Mouse (Mus musculus) heart, postnatal 36 days (tissue): ENCODE measurements around the gene Guca2a. TPM values are rescaled to one million over a fixed set of nuclear protein-coding genes. Genes with fewer than 3 reads are reported as not detected.
"Not testable (repeated sequence)": the region's sequence is repeated elsewhere in the genome, so short reads cannot be mapped to it uniquely, and the experiment has no call there.

ENCODE experiments used
- DNase-seq, 2 experiments: peaks; one replicate each; pipeline ENCODE4 v3.0.0; 2021 to 2022
- intact Hi-C: fragments of 180-260 bp; cut with DNase I; formaldehyde crosslinking; loops from one replicate; pipeline ENCODE4 v1.15.1; 2025
- total RNA-seq, 2 experiments: library from RNA; stranded (reverse); gene quantifications; 2 replicates each; pipeline ENCODE4 v1.2.3; 2021

Guca2a gene
- not detected for total RNA-seq

DNA sequence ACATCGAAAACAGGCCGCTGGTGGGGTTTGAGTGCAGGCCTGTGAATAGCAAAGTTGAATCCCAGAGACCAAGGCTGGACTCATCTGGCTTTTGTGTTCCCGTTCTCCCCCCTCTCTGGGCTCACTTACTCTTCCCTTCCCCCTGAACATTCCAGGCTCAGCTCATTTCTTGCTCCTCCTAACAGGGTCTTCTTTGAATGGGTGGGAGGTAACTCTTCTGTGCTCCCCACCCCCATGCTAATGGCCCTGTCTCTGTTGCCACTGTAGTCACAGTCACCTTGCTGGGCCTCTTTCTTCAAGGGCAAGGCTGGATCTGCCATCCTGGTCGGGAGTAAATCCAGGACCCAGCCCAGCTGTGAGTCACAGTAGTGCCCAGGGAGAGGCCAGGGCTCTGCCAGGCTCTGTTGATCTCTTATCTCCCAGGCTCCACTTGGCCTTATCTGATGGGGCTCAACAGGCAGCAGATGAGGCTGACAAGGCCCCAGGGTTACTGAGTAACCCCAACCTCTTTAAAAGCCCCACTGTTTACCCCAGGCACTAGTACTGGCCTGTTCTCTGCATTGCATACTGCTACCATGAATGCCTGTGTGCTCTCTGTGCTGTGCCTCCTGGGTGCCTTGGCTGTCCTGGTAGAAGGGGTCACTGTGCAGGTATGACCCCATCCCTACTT lies at the start of gene Guca2a:
Guca2a (plus strand) TSS at position 529 of the 670 bp plus-strand sequence.
- no peak for DNase-seq
- intact Hi-C loops = no loop called here

GRCm38 (mm10) chr4:119588037-119588436 lies 49.5 kb upstream of the Guca2a start:
- DNase-seq = no peak
- intact Hi-C loops = no loop called here

DNA sequence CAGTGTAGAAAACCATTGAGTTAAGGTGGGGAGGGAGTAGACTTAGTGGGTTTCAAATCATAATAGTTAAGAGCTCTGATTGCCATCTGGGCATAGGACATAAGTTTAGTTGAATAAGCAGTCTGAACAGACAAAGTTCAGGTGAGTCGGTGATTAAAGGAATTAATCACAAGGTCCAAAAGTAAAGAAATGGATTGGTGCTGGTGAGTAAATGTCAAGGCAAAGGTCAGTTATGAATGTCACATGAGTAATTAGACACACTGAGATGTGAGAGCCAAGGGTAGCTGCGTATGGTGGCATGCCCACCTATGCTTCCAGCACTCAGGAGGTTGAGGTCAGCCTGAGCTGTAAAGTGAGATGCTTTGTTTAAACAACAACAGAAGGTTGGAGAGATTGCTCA lies 48.1 kb upstream of the Guca2a start:
- intact Hi-C loops = no loop called here
- no peak for DNase-seq

DNA sequence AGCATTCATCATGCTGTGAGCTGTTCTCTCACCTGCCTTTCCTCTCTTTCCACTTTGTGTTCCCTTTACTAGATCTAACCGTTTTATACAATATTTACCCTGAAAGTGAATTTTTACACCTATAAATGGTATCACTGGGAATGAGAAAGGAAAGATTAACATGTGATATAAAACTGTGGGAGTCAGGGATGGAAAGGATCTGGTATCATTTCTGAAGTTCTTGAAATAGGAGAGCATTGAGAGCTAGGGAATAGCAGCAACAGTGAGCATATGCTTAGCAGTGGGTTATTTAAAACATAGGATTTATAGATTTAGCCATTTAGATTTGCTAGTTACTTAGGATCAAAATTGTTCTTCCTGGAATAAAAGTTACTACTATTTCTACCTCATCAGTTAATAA lies 47.5 kb upstream of the Guca2a start:
- intact Hi-C loops = no loop called here
- DNase-seq = no peak

DNA sequence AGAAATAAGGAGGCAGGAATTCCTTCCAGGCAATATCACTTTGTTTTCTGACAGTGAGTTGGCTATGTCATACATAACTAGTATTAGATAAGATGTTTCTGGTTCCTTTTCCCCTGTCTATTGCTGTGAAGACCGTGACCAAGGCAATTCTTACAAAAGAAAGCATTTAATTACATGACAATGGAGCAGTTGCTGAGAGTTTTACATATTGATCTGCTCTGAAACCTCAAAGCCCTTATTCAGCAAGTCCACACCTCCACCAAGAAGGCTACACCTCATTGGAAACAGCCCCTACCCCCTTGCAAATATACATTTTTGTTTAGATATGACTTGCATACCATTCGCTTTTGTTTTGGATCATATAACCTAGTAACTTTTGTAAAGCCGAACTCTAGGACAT lies 45.0 kb upstream of the Guca2a start:
- intact Hi-C loops = no loop called here
- DNase-seq = no peak

GRCm38 (mm10) chr4:119594331-119594730 lies 43.2 kb upstream of the Guca2a start:
- intact Hi-C loops = no loop called here
- no peak for DNase-seq

DNA sequence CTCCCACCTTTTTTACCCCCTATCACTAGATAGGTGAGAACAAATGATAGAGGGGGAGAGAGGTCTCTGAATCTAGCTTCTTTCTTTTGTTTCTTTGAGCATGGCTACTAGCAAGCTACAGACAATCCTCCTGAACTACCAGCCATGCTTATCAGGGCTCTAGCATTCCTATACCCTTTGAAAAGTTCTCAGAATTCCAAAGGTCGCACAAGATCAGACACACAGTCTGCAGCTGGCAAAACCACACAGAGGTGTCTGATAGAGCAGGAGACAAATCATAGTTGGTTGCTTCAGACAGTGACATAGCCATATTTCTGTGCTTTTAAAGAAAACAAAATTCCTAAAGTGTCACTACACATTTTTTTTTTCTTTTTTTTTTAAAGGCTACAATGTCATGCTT lies 37.9 kb upstream of the Guca2a start:
- intact Hi-C loops = no loop called here
- no peak for DNase-seq

GRCm38 (mm10) chr4:119609488-119609887 lies 28.0 kb upstream of the Guca2a start:
- intact Hi-C loops = no loop called here
- no peak for DNase-seq

- no peak for DNase-seq
- intact Hi-C loops = no loop called here
Measured at GRCm38 (mm10) chr4:119614078-119614477, 23.4 kb upstream of the Guca2a start.

DNA sequence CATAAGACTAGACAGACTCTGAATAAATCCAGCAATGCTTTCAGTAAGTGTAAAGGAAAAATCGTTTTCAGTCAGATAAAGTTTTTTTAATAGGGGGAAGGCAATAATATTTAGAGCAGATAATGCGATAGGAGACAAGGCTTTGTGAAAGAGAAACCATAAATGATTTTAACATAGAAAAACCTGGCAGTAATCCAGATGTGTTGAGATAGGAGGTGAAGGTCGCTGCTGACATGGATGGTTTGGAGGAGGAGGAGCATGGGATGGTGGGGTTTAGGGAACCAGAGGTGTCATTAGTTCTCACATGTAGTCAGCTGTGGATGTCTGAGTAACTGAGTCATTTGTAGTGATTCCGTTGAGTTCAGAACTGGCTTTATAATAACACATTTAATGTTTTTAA lies 22.8 kb upstream of the Guca2a start:
- DNase-seq = no peak
- intact Hi-C loops = no loop called here

DNA sequence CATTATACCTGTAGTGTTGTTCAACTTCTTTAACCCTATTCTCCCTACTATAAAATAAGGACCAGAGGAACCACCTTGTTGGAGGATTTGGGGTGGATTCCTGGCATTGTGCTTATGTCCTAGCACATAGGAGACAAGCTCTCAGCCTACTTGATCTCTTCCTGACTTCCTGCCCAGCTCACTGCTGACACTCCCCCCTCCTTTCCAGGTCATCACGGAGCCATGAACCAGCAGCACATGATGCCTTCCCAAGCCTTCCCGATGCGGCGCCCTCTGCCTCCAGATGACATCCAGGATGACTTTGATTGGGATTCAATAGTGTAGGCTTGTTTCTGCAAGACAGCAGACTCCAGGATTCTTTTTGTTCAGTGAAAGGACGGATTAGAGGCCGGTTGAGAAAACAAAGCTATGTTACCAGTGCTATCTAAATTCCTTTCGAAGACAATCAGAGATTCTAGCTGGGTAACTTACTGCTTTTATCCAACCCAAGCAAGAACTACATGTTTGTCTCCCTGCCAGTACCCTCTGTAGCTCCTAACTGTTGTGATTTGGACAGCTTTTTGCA lies 11.3 kb upstream of the Guca2a start:
- intact Hi-C loops = loop anchor here (5.0 kb wide), 2 partner anchors 194 to 379 kb away; no protein-coding TSS in a partner anchor
- DNase-seq = no peak

GRCm38 (mm10) chr4:119626876-119627275 lies 10.6 kb upstream of the Guca2a start:
- no peak for DNase-seq
- intact Hi-C loops = loop anchor here (5.0 kb wide), 2 partner anchors 195 to 380 kb away; no protein-coding TSS in a partner anchor

GRCm38 (mm10) chr4:119627317-119627716 lies 10.2 kb upstream of the Guca2a start:
- intact Hi-C loops = loop anchor here (5.0 kb wide), 2 partner anchors 195 to 380 kb away; no protein-coding TSS in a partner anchor
- no peak for DNase-seq

GRCm38 (mm10) chr4:119628363-119628762 lies 9.1 kb upstream of the Guca2a start:
- intact Hi-C loops = loop anchor here (5.0 kb wide), 2 partner anchors 196 to 381 kb away; no protein-coding TSS in a partner anchor
- not testable (repeated sequence) for DNase-seq

GRCm38 (mm10) chr4:119631115-119631919 lies 6.2 kb upstream of the Guca2a start:
- intact Hi-C loops = loop anchor here (1.0 to 5.0 kb wide), 2 partner anchors 36 to 176 kb away; no protein-coding TSS in a partner anchor
- peak; percentile 33 to 46 for DNase-seq

DNA sequence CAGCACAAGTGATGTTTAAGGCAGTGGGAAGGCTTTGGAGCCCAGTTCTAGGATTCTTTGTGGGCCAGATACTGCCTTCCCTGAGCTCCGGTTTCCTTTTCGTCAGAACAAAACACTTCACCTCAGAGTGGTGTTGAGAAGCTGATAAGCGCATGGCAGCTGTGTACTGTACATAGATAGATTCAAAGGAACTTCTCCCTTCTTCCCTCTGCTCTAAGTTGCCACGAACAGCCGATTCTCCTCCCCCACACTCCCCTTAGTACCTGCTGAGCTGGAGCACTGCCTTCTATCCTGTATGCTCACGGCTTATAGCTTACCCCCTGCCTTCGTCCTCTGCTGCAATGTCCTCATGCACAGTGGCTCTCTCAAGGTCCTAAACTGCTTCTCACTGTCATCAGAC lies 4.8 kb upstream of the Guca2a start:
- intact Hi-C loops = loop anchor here (5.0 kb wide), 1 partner anchor 175 kb away; no protein-coding TSS in a partner anchor
- no peak for DNase-seq

- DNase-seq = no peak
Measured at GRCm38 (mm10) chr4:119633342-119633741, 4.2 kb upstream of the Guca2a start.

DNA sequence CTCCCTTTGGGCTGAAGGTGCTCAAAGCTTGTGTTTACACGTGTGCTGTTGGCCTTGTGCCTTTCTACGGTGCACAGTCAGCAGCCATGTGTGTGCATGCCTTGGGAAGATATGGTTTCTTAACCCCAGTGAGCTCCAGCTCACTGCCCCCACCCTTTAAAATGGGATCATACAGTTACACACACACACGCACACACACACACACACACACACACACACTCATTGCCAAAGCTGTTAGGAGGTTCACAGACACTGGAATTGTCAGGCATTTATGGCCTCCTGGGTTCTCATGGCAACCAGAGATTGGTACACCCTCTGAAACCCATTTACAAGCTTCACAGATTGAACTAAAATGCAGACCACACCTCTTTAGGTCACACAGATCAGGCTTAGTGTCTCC lies 3.6 kb upstream of the Guca2a start:
- no peak for DNase-seq

More at GRCm38 (mm10) chr4:119633342-119633741, 4.2 kb upstream of the Guca2a start:
- intact Hi-C loops = loop anchor here (5.0 kb wide), 1 partner anchor 174 kb away; no protein-coding TSS in a partner anchor

GRCm38 (mm10) chr4:119634908-119635660 lies 2.4 kb upstream of the Guca2a start:
- intact Hi-C loops = loop anchor here (5.0 kb wide), 1 partner anchor 172 kb away; no protein-coding TSS in a partner anchor
- DNase-seq = no peak

More for the DNA sequence above, 3.6 kb upstream of the Guca2a start:
- intact Hi-C loops = loop anchor here (5.0 kb wide), 1 partner anchor 173 kb away; no protein-coding TSS in a partner anchor

GRCm38 (mm10) chr4:119635686-119636085 lies 1.8 kb upstream of the Guca2a start:
- intact Hi-C loops = no loop called here
- no peak for DNase-seq
